Mouse (Mus musculus) testis, adult 2 months (tissue): ENCODE results near the gene Gm9844.

ENCODE experiments used
- CTCF ChIP-seq: fragments of 200-500 bp; IDR thresholded peaks from 2 replicates; pipeline ENCODE4 v1.5.1; 2012; ENCODE audit warnings: low read depth, mild to moderate bottlenecking, inconsistent platforms, low read length, moderate library complexity; ENCODE audit not compliant: control insufficient read depth, insufficient read depth, insufficient replicate concordance
- POLR2A ChIP-seq: fragments of 200-500 bp; IDR thresholded peaks from 2 replicates; pipeline ENCODE4 v1.6.1; 2012; ENCODE audit warnings: low read depth, mild to moderate bottlenecking, inconsistent platforms, low read length, moderate library complexity; ENCODE audit not compliant: control insufficient read depth

DNA sequence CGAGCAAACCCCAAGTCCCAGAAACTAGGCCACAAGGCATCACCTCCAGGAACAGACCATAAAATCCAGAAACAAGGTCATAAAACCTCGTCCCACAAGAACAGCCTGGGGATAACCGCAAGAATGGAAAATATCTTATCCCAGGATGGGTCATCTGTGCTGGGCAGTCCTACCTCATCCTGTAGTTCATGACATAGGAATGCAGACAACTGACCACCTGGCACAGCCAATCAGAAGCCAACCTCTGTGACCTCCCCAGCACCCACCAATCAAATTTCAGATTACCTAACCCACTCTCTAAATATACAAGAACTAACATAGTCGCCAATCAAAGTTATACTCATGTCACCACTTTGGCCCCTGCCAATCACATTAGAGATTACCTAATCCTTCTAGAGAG lies 21.0 kb upstream of the Gm9844 start:
- no peak for TF ChIP-seq CTCF
- TF ChIP-seq POLR2A = no peak
